25 mouse cellular contexts compared by ENCODE assay signal in genomic region chr14:86029401-86029800, GRCm38 (mm10).
"Had no signal": no experiment of that assay in that cellular context is flagged by ENCODE, and none has a peak within 500 bp of the region (broad histone marks: within the 10 kb centered on the region; RNA-seq: fewer than 3 reads in every experiment).

No protein-coding gene starts in this region.

- H3K9me3 ChIP-seq: embryonic facial prominence, embryonic 10.5 days; embryonic facial prominence, embryonic 12.5 days; embryonic facial prominence, embryonic 13.5 days; embryonic facial prominence, embryonic 15.5 days; forebrain, embryonic 10.5 days; forebrain, embryonic 12.5 days; forebrain, embryonic 13.5 days; forebrain, embryonic 15.5 days; heart, embryonic 10.5 days had no signal

- H3K9ac ChIP-seq: embryonic facial prominence, embryonic 12.5 days; embryonic facial prominence, embryonic 13.5 days; embryonic facial prominence, embryonic 15.5 days; forebrain, embryonic 12.5 days; forebrain, embryonic 13.5 days; forebrain, embryonic 15.5 days; forebrain, postnatal 0 days had no signal

- H3K27ac ChIP-seq: embryonic facial prominence, embryonic 10.5 days; embryonic facial prominence, embryonic 12.5 days; embryonic facial prominence, embryonic 13.5 days; embryonic facial prominence, embryonic 15.5 days; forebrain, embryonic 10.5 days; forebrain, embryonic 12.5 days; forebrain, embryonic 13.5 days; forebrain, embryonic 15.5 days; gastrocnemius, adult 2 months; heart, adult 2 months; heart, embryonic 10.5 days had no signal

- DNase-seq: cerebellum, adult 9-11 months; cerebellum, postnatal 10 days; cerebellum, postnatal 14 days; cerebellum, postnatal 25 days; cerebellum, postnatal 36 days; embryo, embryonic 11 days; forebrain, postnatal 0 days; gastrocnemius, adult 2 months; gastrocnemius, postnatal 10 days; gastrocnemius, postnatal 14 days; gastrocnemius, postnatal 25 days; gastrocnemius, postnatal 36 days; heart, adult 11 months; heart, adult 18-20 months; heart, adult 2 months had no signal

- H3K4me3 ChIP-seq: embryonic facial prominence, embryonic 10.5 days; embryonic facial prominence, embryonic 12.5 days; embryonic facial prominence, embryonic 13.5 days; embryonic facial prominence, embryonic 15.5 days; erythroblast, embryonic 14.5 days; forebrain, embryonic 10.5 days; forebrain, embryonic 12.5 days; forebrain, embryonic 13.5 days; forebrain, embryonic 15.5 days; gastrocnemius, adult 2 months; heart, adult 2 months; heart, embryonic 10.5 days had no signal

- H3K36me3 ChIP-seq: embryonic facial prominence, embryonic 10.5 days; embryonic facial prominence, embryonic 12.5 days; embryonic facial prominence, embryonic 13.5 days; embryonic facial prominence, embryonic 15.5 days; forebrain, embryonic 10.5 days; forebrain, embryonic 12.5 days; forebrain, embryonic 15.5 days; heart, embryonic 10.5 days had no signal

- H3K4me1 ChIP-seq: embryonic facial prominence, embryonic 10.5 days; embryonic facial prominence, embryonic 12.5 days; embryonic facial prominence, embryonic 13.5 days; embryonic facial prominence, embryonic 15.5 days; forebrain, embryonic 10.5 days; forebrain, embryonic 12.5 days; forebrain, embryonic 13.5 days; forebrain, embryonic 15.5 days; heart, embryonic 10.5 days had no signal

- H3K27me3 ChIP-seq: embryonic facial prominence, embryonic 12.5 days; embryonic facial prominence, embryonic 13.5 days; embryonic facial prominence, embryonic 15.5 days; forebrain, embryonic 12.5 days; forebrain, embryonic 13.5 days; forebrain, embryonic 15.5 days had no signal
